Mouse (Mus musculus): ENCODE results near the gene Hist1h2bc. TPM values are rescaled to one million over a fixed set of nuclear protein-coding genes. Genes with fewer than 3 reads are reported as not detected.

Hist1h2bc gene
- polyA plus RNA-seq, 1 experiment from 2014 or later = 26.2 TPM

DNA sequence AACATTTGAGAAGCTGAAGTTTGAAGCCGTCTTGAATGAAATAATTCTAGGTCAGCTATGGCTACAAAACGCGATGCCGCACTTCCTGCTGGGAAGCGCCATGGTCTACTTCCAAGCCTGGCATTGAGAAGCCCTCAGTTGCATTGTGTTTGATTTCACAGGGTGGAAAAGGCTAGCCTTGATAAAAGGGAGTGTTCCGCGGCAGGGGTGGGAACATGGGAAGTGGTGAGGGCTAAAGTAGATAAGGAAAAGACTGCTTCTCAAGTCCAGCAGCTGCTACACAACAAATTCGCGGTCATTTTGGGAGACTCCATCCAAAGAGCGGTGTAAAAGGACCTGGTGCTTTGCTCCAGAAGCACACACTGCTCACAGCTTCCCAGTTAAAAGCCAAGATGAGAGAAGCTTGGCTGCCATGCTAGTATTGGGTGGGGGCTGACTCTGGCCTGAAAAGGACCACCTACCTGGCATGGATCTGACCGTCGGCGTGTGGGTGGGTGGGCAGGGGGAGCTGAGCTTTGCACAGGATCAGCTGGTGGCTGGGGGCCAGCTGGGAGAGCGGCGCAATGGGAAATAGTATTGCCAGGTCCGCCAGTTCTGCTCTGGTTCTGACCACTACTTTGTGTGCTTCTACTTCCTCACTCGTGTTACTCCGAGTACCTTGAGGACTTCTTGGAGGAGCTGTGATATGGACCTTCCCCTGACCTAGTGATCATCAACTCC lies 44.6 kb downstream of the Hist1h2bc start:
- Histone ChIP-seq H3K4me1 (replicated peaks) (peaks cover 18% of the 10 kb centered on the region), H3K27ac (no peak overlapping the region; the same call in 1 of the 2 replicates), H3K27me3 (ENCODE audit: insufficient read depth, poor library complexity, severe bottlenecking) (no peaks in the 10 kb centered on the region), H3K4me3 (no peak overlapping the region), H3K9me3 (no peaks in the 10 kb centered on the region), H3K36me3 (no peaks in the 10 kb centered on the region)
- DNase-seq (ENCODE audit: low spot score) = no peak
- 81% methylated on average over 18 of the region's 18 CpGs for WGBS

DNA sequence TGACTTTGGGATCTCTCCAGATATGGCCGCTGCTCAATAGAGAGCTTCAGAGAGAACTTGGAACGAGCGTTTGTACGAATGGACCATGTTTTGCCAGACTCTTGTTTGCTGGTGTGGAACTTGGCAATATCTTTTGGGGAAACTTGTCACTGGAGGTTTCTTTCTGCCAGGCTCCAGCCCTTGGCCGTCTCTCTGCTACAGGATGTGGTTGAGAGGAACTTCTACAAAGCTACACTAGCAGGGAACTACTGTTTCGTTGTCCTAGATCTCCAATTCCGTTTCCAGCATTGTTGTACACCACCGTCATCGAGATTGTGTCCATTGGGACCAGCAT lies 45.2 kb downstream of the Hist1h2bc start:
- no peaks in the 10 kb centered on the region for H3K36me3 ChIP-seq
- WGBS = 91% methylated on average over 9 of the region's 9 CpGs
- no peaks in the 10 kb centered on the region for H3K9me3 ChIP-seq
- H3K27ac ChIP-seq = no peak overlapping the region
- no peak for DNase-seq (ENCODE audit: low spot score)
- H3K4me1 ChIP-seq (replicated peaks) = peaks cover 16% of the 10 kb centered on the region
- H3K4me3 ChIP-seq = no peak overlapping the region
- no peaks in the 10 kb centered on the region for H3K27me3 ChIP-seq (ENCODE audit: insufficient read depth, poor library complexity, severe bottlenecking)

DNA sequence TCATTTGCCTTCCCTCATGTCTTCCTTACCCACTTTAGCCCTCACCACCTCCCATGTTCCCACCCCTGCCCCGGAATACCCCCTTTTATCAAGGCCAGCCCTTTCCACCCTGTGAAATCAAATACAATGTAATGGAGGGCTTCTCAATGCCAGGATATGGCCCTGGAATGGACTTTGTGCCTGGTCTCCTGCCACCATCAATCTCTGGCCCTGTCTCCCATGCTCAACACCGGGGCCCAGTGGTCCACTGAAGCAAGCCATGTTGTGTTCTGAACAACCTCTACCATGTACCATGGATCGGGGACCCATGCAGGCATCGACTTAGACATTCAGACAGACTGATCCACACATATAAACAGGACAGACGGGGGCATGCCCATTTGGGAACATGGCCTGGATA lies 45.7 kb downstream of the Hist1h2bc start:
- 91% methylated on average over 5 of the region's 5 CpGs for WGBS
- Histone ChIP-seq H3K27ac (0 out of 2 replicates have a peak overlapping the region, but pooled peaks have one; percentile 29), H3K9me3 (no peaks in the 10 kb centered on the region), H3K36me3 (no peaks in the 10 kb centered on the region), H3K27me3 (ENCODE audit: insufficient read depth, poor library complexity, severe bottlenecking) (no peaks in the 10 kb centered on the region), H3K4me1 (replicated peaks) (peaks cover 11% of the 10 kb centered on the region), H3K4me3 (no peak overlapping the region)
- DNase-seq (ENCODE audit: low spot score) = no peak

DNA sequence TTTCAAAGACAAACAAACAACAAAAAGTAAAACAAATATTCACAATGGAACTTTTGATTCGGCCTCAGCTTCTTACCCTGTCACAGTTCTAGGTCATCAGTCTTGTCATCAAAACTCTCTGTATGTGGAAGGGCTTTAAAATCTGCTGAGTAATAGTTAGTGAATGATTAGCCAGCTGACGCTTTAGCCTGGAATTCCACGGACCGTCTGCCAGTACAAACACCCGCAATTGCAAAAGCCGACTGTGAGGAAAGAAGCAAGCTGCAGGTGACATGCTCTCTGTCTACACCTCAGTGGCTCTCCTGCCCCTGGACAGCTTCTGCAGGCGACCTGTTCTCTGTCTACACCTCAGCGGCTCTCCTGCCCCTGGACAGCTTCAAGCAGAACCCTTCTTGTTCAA lies 46.5 kb downstream of the Hist1h2bc start:
- Histone ChIP-seq H3K36me3 (no peaks in the 10 kb centered on the region), H3K27ac (no peak overlapping the region), H3K4me3 (no peak overlapping the region), H3K9me3 (no peaks in the 10 kb centered on the region), H3K27me3 (ENCODE audit: insufficient read depth, poor library complexity, severe bottlenecking) (no peaks in the 10 kb centered on the region), H3K4me1 (replicated peaks) (0 out of 2 replicates have a peak, but pooled peaks cover 6% of the 10 kb centered on the region)
- WGBS = 57% methylated on average over 8 of the region's 8 CpGs
- DNase-seq (ENCODE audit: low spot score) = no peak

DNA sequence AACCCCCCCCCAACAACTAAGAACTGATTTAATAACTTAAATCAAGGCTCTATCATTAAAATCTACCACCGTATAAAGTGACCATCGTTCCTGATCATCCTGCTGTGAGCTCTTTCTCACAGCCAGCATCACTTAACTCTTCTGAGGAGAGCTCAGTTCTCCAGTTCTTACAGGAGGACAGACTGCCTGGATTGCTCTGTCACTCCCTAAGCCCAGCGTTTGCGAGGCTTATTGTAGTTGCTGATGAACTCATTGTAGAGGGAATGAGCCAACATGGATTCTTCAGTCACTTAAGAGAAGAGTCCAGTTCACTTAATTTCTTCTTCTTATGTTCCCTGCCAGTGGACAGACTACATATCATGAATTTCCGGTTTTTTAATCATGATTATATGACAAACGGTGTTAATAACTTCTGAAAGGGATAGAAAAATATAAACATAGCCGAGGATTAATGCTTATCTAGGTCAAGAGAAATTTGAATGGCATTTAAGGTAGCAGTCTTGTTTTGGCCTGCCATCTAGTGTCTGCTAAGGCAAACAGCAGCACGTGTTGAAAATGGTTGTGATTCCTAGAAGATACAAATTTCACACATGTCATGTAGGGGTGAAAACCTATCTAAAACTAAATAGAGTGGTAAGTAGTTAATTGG lies 48.3 kb downstream of the Hist1h2bc start:
- Histone ChIP-seq H3K36me3 (no peaks in the 10 kb centered on the region), H3K4me1 (replicated peaks) (0 out of 2 replicates have a peak, but pooled peaks cover 6% of the 10 kb centered on the region), H3K9me3 (no peaks in the 10 kb centered on the region), H3K27ac (0 out of 2 replicates have a peak overlapping the region, but pooled peaks have one; percentile 29), H3K27me3 (ENCODE audit: insufficient read depth, poor library complexity, severe bottlenecking) (no peaks in the 10 kb centered on the region), H3K4me3 (no peak overlapping the region)
- 29% methylated on average over 8 of the region's 8 CpGs for WGBS
- DNase-seq (ENCODE audit: low spot score) = no peak

DNA sequence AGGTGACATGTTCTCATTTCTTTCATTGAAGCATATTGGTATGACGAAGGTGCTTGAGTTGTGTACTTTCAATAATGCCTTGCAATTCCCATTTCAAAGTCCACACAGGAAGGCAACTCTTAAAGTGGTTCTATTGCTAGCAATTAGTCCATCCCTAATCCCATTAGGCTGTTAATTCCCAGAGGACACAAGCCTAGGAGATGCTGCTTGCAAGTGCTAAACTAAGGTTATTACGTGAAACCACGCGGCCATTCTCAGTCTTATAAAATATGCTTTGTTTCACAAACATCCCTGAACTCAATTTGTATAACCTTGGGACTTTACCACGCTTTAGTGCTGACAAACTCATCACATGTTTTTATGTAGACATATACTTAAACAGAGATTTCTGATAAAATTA lies 53.1 kb downstream of the Hist1h2bc start:
- Histone ChIP-seq H3K36me3 (no peaks in the 10 kb centered on the region), H3K27ac (peak overlapping the region; percentile 97; the same call in 1 of the 2 replicates), H3K9me3 (no peaks in the 10 kb centered on the region), H3K27me3 (ENCODE audit: insufficient read depth, poor library complexity, severe bottlenecking) (no peaks in the 10 kb centered on the region), H3K4me1 (replicated peaks) (peaks cover 31% of the 10 kb centered on the region), H3K4me3 (no peak overlapping the region)
- no peak for DNase-seq (ENCODE audit: low spot score)
- 87% methylated on average over 5 of the region's 5 CpGs for WGBS

DNA sequence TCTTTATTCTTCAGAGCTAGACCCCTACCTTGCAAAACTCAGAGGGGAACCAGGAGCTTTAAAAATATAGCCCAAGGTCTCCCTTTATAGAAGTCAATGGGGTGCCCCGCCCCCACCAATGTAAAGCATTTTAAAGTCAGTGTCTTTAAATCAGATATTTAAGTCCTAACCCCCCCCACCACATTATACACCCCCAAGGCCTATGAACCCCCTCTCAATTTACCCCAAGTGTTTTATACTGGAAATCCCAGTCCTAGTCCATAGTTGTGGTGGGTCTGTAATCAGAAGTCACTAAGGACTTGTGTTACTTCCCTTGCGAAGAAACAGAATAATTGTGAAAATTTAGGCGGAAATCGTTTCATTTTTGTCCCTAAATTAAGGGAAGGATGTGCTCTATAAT lies 54.0 kb downstream of the Hist1h2bc start:
- no peak for DNase-seq (ENCODE audit: low spot score)

DNA sequence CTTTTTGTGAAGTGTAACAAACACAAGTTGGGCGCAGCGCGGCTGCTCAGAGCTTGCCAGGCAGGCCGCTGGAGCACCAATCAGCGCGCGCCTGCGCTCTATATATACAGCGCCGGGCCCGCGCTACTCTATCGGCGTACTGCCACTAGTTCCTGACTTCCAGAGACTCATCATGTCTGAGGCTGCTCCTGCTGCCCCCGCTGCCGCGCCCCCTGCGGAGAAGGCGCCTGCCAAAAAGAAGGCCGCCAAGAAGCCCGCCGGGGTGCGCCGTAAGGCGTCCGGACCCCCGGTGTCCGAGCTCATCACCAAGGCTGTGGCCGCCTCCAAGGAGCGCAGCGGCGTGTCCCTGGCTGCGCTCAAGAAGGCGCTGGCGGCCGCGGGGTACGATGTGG lies 54.7 kb downstream of the Hist1h2bc start, which contains the start of gene Hist1h1c:
Gene Hist1h1c (plus strand): TSS at position 132 of the 392 bp plus-strand sequence.
- Histone ChIP-seq H3K27me3 (ENCODE audit: insufficient read depth, poor library complexity, severe bottlenecking) (no peaks in the 10 kb centered on the region), H3K27ac (peak within 1 kb of the TSS; percentile 97), H3K36me3 (no peaks in the 10 kb centered on the region), H3K4me3 (peak within 1 kb of the TSS; percentile 66), H3K4me1 (replicated peaks) (peaks cover 31% of the 10 kb centered on the region), H3K9me3 (no peaks in the 10 kb centered on the region)
- 0% methylated on average over 38 of the region's 38 CpGs for WGBS
- DNase-seq (ENCODE audit: low spot score) = peak; percentile 92

More for the DNA sequence above, 54.0 kb downstream of the Hist1h2bc start:
- no peaks in the 10 kb centered on the region for H3K36me3 ChIP-seq
- H3K9me3 ChIP-seq = no peaks in the 10 kb centered on the region
- H3K4me1 ChIP-seq (replicated peaks) = peaks cover 31% of the 10 kb centered on the region
- H3K4me3 ChIP-seq = peak overlapping the region; percentile 66
- no peaks in the 10 kb centered on the region for H3K27me3 ChIP-seq (ENCODE audit: insufficient read depth, poor library complexity, severe bottlenecking)
- WGBS = 27% methylated on average over 4 of the region's 4 CpGs
- H3K27ac ChIP-seq = peak overlapping the region; percentile 97

DNA sequence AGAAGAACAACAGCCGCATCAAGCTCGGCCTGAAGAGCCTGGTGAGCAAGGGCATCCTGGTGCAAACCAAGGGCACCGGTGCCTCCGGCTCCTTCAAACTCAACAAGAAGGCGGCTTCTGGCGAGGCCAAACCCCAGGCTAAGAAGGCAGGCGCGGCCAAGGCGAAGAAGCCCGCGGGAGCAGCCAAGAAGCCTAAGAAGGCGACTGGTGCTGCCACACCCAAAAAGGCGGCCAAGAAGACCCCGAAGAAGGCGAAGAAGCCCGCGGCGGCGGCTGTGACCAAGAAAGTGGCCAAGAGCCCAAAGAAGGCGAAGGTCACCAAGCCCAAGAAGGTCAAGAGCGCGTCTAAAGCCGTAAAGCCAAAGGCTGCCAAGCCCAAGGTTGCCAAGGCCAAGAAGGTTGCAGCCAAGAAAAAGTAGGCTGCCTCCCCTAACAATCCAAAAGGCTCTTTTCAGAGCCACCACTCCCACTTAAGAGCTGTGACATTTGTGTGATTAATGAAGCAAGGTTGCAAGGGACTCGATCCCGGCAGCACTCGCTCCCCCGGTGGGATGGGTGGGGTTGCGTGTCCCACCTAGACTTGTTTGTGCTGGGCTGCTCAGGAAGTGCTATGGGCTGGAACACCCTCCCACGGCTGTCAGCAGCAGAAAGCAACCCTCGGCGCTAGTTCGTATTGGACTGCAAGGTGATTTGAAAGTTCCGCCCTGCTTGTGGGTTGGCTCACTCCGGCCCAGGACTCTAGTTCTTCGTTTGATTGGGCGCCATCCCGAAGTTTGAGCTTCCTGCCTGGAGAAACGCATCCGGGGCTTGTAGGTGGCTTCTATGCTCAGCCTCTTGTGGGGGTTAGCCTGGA lies 55.3 kb downstream of the Hist1h2bc start:
- DNase-seq (ENCODE audit: low spot score) = peak; percentile 90
- under 1% methylated on average over 39 of the region's 39 CpGs for WGBS

DNA sequence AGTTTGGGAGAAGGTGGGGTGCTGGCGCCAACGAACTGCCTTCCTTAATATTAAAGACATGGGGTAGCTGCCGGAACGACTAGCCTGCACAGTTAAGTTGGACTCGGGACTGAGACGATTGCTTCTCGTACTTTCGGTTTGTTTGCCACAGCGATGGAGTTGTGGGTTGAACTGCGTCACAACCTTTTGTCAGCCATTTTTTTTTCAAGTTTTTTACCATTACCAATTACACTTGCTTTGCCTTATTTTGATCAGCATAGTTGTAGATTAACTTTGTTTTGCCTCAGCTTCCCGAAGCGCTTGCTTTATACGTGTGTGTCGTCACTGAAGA lies 55.9 kb downstream of the Hist1h2bc start:
- DNase-seq (ENCODE audit: low spot score) = no peak
- peak overlapping the region; percentile 66 for H3K4me3 ChIP-seq
- H3K9me3 ChIP-seq = no peaks in the 10 kb centered on the region
- H3K27me3 ChIP-seq (ENCODE audit: insufficient read depth, poor library complexity, severe bottlenecking) = no peaks in the 10 kb centered on the region
- peaks cover 36% of the 10 kb centered on the region for H3K4me1 ChIP-seq (replicated peaks)
- 1% methylated on average over 14 of the region's 14 CpGs for WGBS
- no peaks in the 10 kb centered on the region for H3K36me3 ChIP-seq
- peak overlapping the region; percentile 97 for H3K27ac ChIP-seq

More for the DNA sequence above, 55.3 kb downstream of the Hist1h2bc start:
- peak overlapping the region; percentile 97 for H3K27ac ChIP-seq
- H3K9me3 ChIP-seq = no peaks in the 10 kb centered on the region
- peaks cover 32% of the 10 kb centered on the region for H3K4me1 ChIP-seq (replicated peaks)
- peak overlapping the region; percentile 66 for H3K4me3 ChIP-seq
- H3K36me3 ChIP-seq = no peaks in the 10 kb centered on the region
- no peaks in the 10 kb centered on the region for H3K27me3 ChIP-seq (ENCODE audit: insufficient read depth, poor library complexity, severe bottlenecking)

DNA sequence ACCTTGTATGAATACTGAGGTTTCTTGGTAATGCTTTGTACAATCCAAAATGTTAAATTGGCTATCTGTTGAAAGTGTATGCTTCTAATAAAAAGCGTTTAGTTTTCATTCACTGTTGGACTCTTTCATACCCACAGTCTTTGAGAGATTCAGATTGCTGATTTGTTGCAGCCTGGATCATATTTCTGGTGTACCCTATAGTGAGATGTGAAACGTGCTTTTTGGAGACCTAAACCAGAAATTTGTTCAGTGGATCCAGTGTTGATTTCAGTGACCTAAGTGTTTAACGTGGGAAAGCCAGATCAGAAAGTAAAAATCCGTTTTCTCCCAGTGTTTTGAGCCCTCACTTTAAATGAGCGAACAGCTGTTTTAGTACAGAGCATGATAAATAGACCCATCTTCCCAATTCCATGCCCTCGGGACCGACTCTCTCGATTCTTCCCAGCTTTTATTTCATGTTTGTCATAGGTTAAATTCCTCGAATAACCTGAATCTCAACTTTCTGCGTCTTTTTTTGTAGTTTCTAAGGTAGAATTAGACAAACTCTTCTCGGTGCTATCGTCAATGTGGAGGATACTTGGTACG lies 56.3 kb downstream of the Hist1h2bc start:
- DNase-seq (ENCODE audit: low spot score) = no peak
- WGBS = 39% methylated on average over 13 of the region's 13 CpGs
- no peaks in the 10 kb centered on the region for H3K9me3 ChIP-seq
- peaks cover 36% of the 10 kb centered on the region for H3K4me1 ChIP-seq (replicated peaks)
- peak overlapping the region; percentile 97 for H3K27ac ChIP-seq
- H3K27me3 ChIP-seq (ENCODE audit: insufficient read depth, poor library complexity, severe bottlenecking) = no peaks in the 10 kb centered on the region
- H3K4me3 ChIP-seq = peak overlapping the region; percentile 66
- no peaks in the 10 kb centered on the region for H3K36me3 ChIP-seq

DNA sequence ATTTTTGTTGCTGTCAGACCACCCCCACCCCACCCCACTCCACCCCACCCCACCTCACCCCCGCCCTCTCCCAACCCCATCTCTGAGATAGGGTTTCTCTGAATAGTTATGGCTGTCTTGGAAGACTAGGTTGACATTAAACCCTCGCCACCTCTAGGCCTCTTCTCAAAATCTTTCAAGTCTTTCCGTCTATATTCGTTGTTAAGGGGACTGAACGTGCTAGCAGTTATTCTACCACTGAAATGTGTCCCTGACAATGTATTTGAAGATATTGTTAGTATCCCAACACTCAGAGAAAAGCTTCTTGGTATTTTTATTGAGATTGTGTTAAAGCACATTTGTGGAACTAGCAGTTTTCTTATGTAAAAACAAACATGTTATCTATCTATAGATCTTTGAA lies 56.9 kb downstream of the Hist1h2bc start:
- peak overlapping the region; percentile 97 for H3K27ac ChIP-seq
- no peaks in the 10 kb centered on the region for H3K27me3 ChIP-seq (ENCODE audit: insufficient read depth, poor library complexity, severe bottlenecking)
- H3K4me1 ChIP-seq (replicated peaks) = peaks cover 36% of the 10 kb centered on the region
- no peak for DNase-seq (ENCODE audit: low spot score)
- 67% methylated on average over 5 of the region's 5 CpGs for WGBS
- peak overlapping the region; percentile 66 for H3K4me3 ChIP-seq
- no peaks in the 10 kb centered on the region for H3K9me3 ChIP-seq
- no peaks in the 10 kb centered on the region for H3K36me3 ChIP-seq

Measured in hindbrain, embryonic 10.5 days (tissue).